Mouse (Mus musculus) erythroblast, embryonic 14.5 days (primary cell): Measurements from ENCODE around the gene Spata31d1a.

Experiments used
- GATA1 ChIP-seq: IDR thresholded peaks from 2 replicates; pipeline ENCODE4 v1.6.1; 2012; ENCODE audit warnings: low read length, inconsistent platforms, mixed read lengths
- TAL1 ChIP-seq: IDR thresholded peaks from 3 replicates; pipeline ENCODE4 v1.6.1; 2012; ENCODE audit warnings: low read length, inconsistent platforms, mixed read lengths

DNA sequence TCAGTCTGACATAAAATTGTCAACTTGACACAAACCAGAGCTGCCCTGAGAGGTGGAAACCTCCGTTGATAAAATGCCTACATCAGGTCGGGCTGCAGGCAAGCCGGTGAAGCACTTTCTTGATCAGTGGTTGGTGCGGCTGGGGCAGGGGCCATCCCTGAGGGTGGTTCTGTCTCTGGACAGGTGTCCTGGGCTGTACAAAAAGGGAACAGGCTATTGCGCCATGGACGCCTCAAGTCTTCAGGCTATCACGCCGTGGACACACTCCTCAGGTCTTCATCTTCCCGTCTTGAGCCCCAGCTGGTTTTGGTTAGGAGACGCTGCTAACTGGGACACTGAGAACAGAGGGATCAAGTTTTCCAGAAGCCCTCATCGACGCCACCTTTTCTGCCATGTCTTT lies 40.2 kb upstream of the Spata31d1a start:
- TF ChIP-seq TAL1 (no peak), GATA1 (no peak)
